Mouse (Mus musculus): Measurements from ENCODE around the gene Fem1b. TPM values are rescaled to one million over a fixed set of nuclear protein-coding genes. Genes with fewer than 3 reads are reported as not detected.

Gene Fem1b
- polyA plus RNA-seq, 1 experiment, result 16.5 TPM

GRCm38 (mm10) chr9:62767464-62767863 is 44.3 kb downstream of the Fem1b start:
- Histone ChIP-seq H3K4me2 (ENCODE audit: low read depth) (no peak overlapping the region), H3K27me3 (ENCODE audit: control insufficient read depth, insufficient read depth, insufficient read length) (no peaks in the 10 kb centered on the region), H3K79me2 (ENCODE audit: control insufficient read depth, insufficient read depth) (no peaks in the 10 kb centered on the region), H3K36me3 (ENCODE audit: control insufficient read depth, insufficient read depth) (no peaks in the 10 kb centered on the region), H3K4me3 (no peak overlapping the region), H3ac (ENCODE audit: control insufficient read depth, insufficient read length) (no peak overlapping the region)
- TF ChIP-seq POLR2A (IDR thresholded peaks at IDR 0.05; ENCODE audit: insufficient read length, low read depth) (no peak), CEBPB (IDR thresholded peaks at IDR 0.05; ENCODE audit: insufficient read depth, poor library complexity, severe bottlenecking) (no peak), SRF (IDR thresholded peaks at IDR 0.05; ENCODE audit: control insufficient read depth, insufficient read length, low read depth) (no peak), REST (IDR thresholded peaks at IDR 0.05; ENCODE audit: insufficient read depth, insufficient read length) (no peak), USF1 (IDR thresholded peaks at IDR 0.05; ENCODE audit: low read depth) (no peak), MYOD1 (IDR thresholded peaks at IDR 0.05; ENCODE audit: control insufficient read depth in 1 of 3, insufficient read length in 2 of 3, low read depth in 2 of 3) (no peak), TCF3 (IDR thresholded peaks at IDR 0.05; ENCODE audit: insufficient read length, low read depth) (no peak), POLR2AphosphoS2 (IDR thresholded peaks at IDR 0.05; ENCODE audit: insufficient read length, low read depth) (no peak), TCF12 (IDR thresholded peaks at IDR 0.05; ENCODE audit: insufficient read depth, poor library complexity, severe bottlenecking) (no peak), MYOG (IDR thresholded peaks at IDR 0.05; ENCODE audit: control insufficient read depth in 1 of 3, insufficient read depth in 1 of 3, insufficient read length in 2 of 3, low read depth in 2 of 3) (no peak), MAX (IDR thresholded peaks at IDR 0.05; ENCODE audit: low read depth) (no peak), E2F4 (IDR thresholded peaks at IDR 0.05; ENCODE audit: insufficient read depth) (no peak)

GRCm38 (mm10) chr9:62765346-62765745 is 46.4 kb downstream of the Fem1b start:
- TF ChIP-seq SRF (IDR thresholded peaks at IDR 0.05; ENCODE audit: control insufficient read depth, insufficient read length, low read depth) (no peak), POLR2AphosphoS2 (IDR thresholded peaks at IDR 0.05; ENCODE audit: insufficient read length, low read depth) (no peak), MAX (IDR thresholded peaks at IDR 0.05; ENCODE audit: low read depth) (no peak), USF1 (IDR thresholded peaks at IDR 0.05; ENCODE audit: low read depth) (no peak), MYOG (IDR thresholded peaks at IDR 0.05; ENCODE audit: control insufficient read depth in 1 of 3, insufficient read depth in 1 of 3, insufficient read length in 2 of 3, low read depth in 2 of 3) (no peak), TCF12 (IDR thresholded peaks at IDR 0.05; ENCODE audit: insufficient read depth, poor library complexity, severe bottlenecking) (no peak), POLR2A (IDR thresholded peaks at IDR 0.05; ENCODE audit: insufficient read length, low read depth) (no peak), TCF3 (IDR thresholded peaks at IDR 0.05; ENCODE audit: insufficient read length, low read depth) (no peak), MYOD1 (IDR thresholded peaks at IDR 0.05; ENCODE audit: control insufficient read depth in 1 of 3, insufficient read length in 2 of 3, low read depth in 2 of 3) (no peak), CEBPB (IDR thresholded peaks at IDR 0.05; ENCODE audit: insufficient read depth, poor library complexity, severe bottlenecking) (no peak), REST (IDR thresholded peaks at IDR 0.05; ENCODE audit: insufficient read depth, insufficient read length) (no peak), E2F4 (IDR thresholded peaks at IDR 0.05; ENCODE audit: insufficient read depth) (no peak)
- no peaks in the 10 kb centered on the region for H3K36me3 ChIP-seq (ENCODE audit: control insufficient read depth, insufficient read depth)
- no peaks in the 10 kb centered on the region for H3K79me2 ChIP-seq (ENCODE audit: control insufficient read depth, insufficient read depth)
- H3ac ChIP-seq (ENCODE audit: control insufficient read depth, insufficient read length), result no peak overlapping the region
- H3K4me3 ChIP-seq, result no peak overlapping the region
- H3K27me3 ChIP-seq (ENCODE audit: control insufficient read depth, insufficient read depth, insufficient read length), result no peaks in the 10 kb centered on the region
- H3K4me2 ChIP-seq (ENCODE audit: low read depth), result no peak overlapping the region

- no peaks in the 10 kb centered on the region for H3K27me3 ChIP-seq (ENCODE audit: control insufficient read depth, insufficient read depth, insufficient read length)
- no peaks in the 10 kb centered on the region for H3K36me3 ChIP-seq (ENCODE audit: control insufficient read depth, insufficient read depth)
- TF ChIP-seq TCF12 (IDR thresholded peaks at IDR 0.05; ENCODE audit: insufficient read depth, poor library complexity, severe bottlenecking) (no peak), E2F4 (IDR thresholded peaks at IDR 0.05; ENCODE audit: insufficient read depth) (no peak), POLR2A (IDR thresholded peaks at IDR 0.05; ENCODE audit: insufficient read length, low read depth) (no peak), REST (IDR thresholded peaks at IDR 0.05; ENCODE audit: insufficient read depth, insufficient read length) (no peak), POLR2AphosphoS2 (IDR thresholded peaks at IDR 0.05; ENCODE audit: insufficient read length, low read depth) (no peak), TCF3 (IDR thresholded peaks at IDR 0.05; ENCODE audit: insufficient read length, low read depth) (no peak), MAX (IDR thresholded peaks at IDR 0.05; ENCODE audit: low read depth) (no peak), USF1 (IDR thresholded peaks at IDR 0.05; ENCODE audit: low read depth) (no peak), CEBPB (IDR thresholded peaks at IDR 0.05; ENCODE audit: insufficient read depth, poor library complexity, severe bottlenecking) (no peak), SRF (IDR thresholded peaks at IDR 0.05; ENCODE audit: control insufficient read depth, insufficient read length, low read depth) (no peak), MYOG (IDR thresholded peaks at IDR 0.05; ENCODE audit: control insufficient read depth in 1 of 3, insufficient read depth in 1 of 3, insufficient read length in 2 of 3, low read depth in 2 of 3) (no peak), MYOD1 (IDR thresholded peaks at IDR 0.05; ENCODE audit: control insufficient read depth in 1 of 3, insufficient read length in 2 of 3, low read depth in 2 of 3) (no peak)
- no peak overlapping the region for H3ac ChIP-seq (ENCODE audit: control insufficient read depth, insufficient read length)
- H3K4me2 ChIP-seq (ENCODE audit: low read depth), result no peak overlapping the region
- no peaks in the 10 kb centered on the region for H3K79me2 ChIP-seq (ENCODE audit: control insufficient read depth, insufficient read depth)
- H3K4me3 ChIP-seq, result no peak overlapping the region
These were observed 48.3 kb downstream of the Fem1b start for GRCm38 (mm10) chr9:62763478-62763877.

GRCm38 (mm10) chr9:62759601-62760000 is 52.1 kb downstream of the Fem1b start:
- Histone ChIP-seq H3K79me2 (ENCODE audit: control insufficient read depth, insufficient read depth) (no peaks in the 10 kb centered on the region), H3K4me3 (no peak overlapping the region), H3K4me2 (ENCODE audit: low read depth) (no peak overlapping the region), H3K27me3 (ENCODE audit: control insufficient read depth, insufficient read depth, insufficient read length) (no peaks in the 10 kb centered on the region), H3K36me3 (ENCODE audit: control insufficient read depth, insufficient read depth) (no peaks in the 10 kb centered on the region), H3ac (ENCODE audit: control insufficient read depth, insufficient read length) (no peak overlapping the region)
- TF ChIP-seq REST (IDR thresholded peaks at IDR 0.05; ENCODE audit: insufficient read depth, insufficient read length), result no peak
- TF ChIP-seq USF1 (IDR thresholded peaks at IDR 0.05; ENCODE audit: low read depth), result peak; percentile 19

- Histone ChIP-seq H3K27me3 (ENCODE audit: control insufficient read depth, insufficient read depth, insufficient read length) (no peaks in the 10 kb centered on the region), H3ac (ENCODE audit: control insufficient read depth, insufficient read length) (no peak overlapping the region), H3K36me3 (ENCODE audit: control insufficient read depth, insufficient read depth) (no peaks in the 10 kb centered on the region), H3K4me3 (no peak overlapping the region), H3K4me2 (ENCODE audit: low read depth) (no peak overlapping the region), H3K79me2 (ENCODE audit: control insufficient read depth, insufficient read depth) (no peaks in the 10 kb centered on the region)
- no peak for TF ChIP-seq MYOD1 (IDR thresholded peaks at IDR 0.05; ENCODE audit: control insufficient read depth in 1 of 3, insufficient read length in 2 of 3, low read depth in 2 of 3)
- TF ChIP-seq USF1 (IDR thresholded peaks at IDR 0.05; ENCODE audit: low read depth), result no peak
These were observed 53.4 kb downstream of the Fem1b start for GRCm38 (mm10) chr9:62758288-62758687.
